Mouse (Mus musculus) heart, embryonic 12.5 days (tissue): Measurements from ENCODE around the gene Rnf4. TPM values are rescaled to one million over a fixed set of nuclear protein-coding genes. Genes with fewer than 3 reads are reported as not detected.

Source experiments
- ATAC-seq: fragments of 200-750 bp; cut with Nextera tagmentation; 2 replicates; pipeline ENCODE4 v1.8.0; 2017; ENCODE audit warnings: moderate TSS enrichment, moderate library complexity; ENCODE audit not compliant: insufficient number of reproducible peaks, low FRiP score
- H3K27ac ChIP-seq: fragments of 300-500 bp; sonication (generic); 2 replicates; pipeline ENCODE4 v1.5.1; 2016; ENCODE audit warnings: mild to moderate bottlenecking, moderate library complexity; ENCODE audit not compliant: poor library complexity, severe bottlenecking
- H3K27me3 ChIP-seq: fragments of 300-500 bp; sonication (generic); replicated peaks from 2 replicates; pipeline ENCODE4 v1.6.1; 2016; ENCODE audit warnings: mild to moderate bottlenecking, moderate library complexity
- H3K36me3 ChIP-seq: fragments of 300-500 bp; sonication (generic); 2 replicates; pipeline ENCODE4 v1.6.1; 2016; ENCODE audit warnings: mild to moderate bottlenecking, moderate library complexity
- H3K4me1 ChIP-seq: fragments of 300-500 bp; sonication (generic); replicated peaks from 2 replicates; pipeline ENCODE4 v1.6.1; 2016; ENCODE audit warnings: mild to moderate bottlenecking
- H3K4me2 ChIP-seq: fragments of 300-500 bp; sonication (generic); 2 replicates; pipeline ENCODE4 v1.6.1; 2016; ENCODE audit warnings: mild to moderate bottlenecking, moderate library complexity
- H3K4me3 ChIP-seq: fragments of 300-500 bp; sonication (generic); 2 replicates; pipeline ENCODE4 v1.5.1; 2016; ENCODE audit warnings: mild to moderate bottlenecking
- H3K9ac ChIP-seq: fragments of 300-500 bp; sonication (generic); 2 replicates; pipeline ENCODE4 v1.6.1; 2016; ENCODE audit warnings: mild to moderate bottlenecking, moderate library complexity
- H3K9me3 ChIP-seq: fragments of 300-500 bp; sonication (generic); replicated peaks from 2 replicates; pipeline ENCODE4 v1.6.1; 2016; ENCODE audit warnings: mild to moderate bottlenecking, moderate library complexity
- WGBS: fragments of 180-500 bp; shearing (Covaris S2); methylation state at CpG from one replicate; pipeline ENCODE4 v1.1.7; 2016; 5-methylcytosine and 5-hydroxymethylcytosine counted together
- polyA plus RNA-seq: library from polyadenylated mRNA; unstranded; fragments of >200 nt; fragmentation: Nextera tagmentation; extraction: Ambion mirVana; gene quantifications from 2 replicates; pipeline ENCODE4 v1.2.1, GENCODE M21; 2016

The Rnf4 gene
- polyA plus RNA-seq, 1 experiment from 2014 or later, result 125 TPM

DNA sequence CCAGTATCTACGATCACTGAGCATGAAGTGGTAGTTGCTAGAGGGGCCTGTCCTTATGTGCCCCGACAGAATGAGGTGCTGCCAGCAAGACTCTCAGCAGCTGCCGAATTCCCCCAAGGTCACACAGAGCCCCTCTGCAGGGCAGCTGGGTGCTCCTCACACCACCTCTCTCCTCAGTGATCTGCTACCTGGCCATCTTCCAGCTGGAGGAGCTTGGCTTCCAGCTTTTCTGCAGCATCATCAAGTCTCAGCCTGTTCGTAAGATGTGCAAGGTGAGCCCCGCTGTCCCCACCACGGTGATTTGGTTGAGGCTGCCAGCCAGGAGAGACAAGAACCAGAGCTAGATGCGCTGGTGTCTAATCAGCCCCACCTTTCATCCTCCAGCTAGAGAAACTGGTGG lies 33.7 kb upstream of the Rnf4 start:
- Histone ChIP-seq H3K4me2 (no peak overlapping the region), H3K9ac (no peak overlapping the region), H3K27me3 (peaks cover 22% of the 10 kb centered on the region; the same call in 1 of the 2 replicates), H3K36me3 (no peaks in the 10 kb centered on the region), H3K9me3 (no peaks in the 10 kb centered on the region), H3K4me1 (peaks cover 4% of the 10 kb centered on the region; the same call in 1 of the 2 replicates), H3K27ac (no peak overlapping the region), H3K4me3 (no peak overlapping the region)
- ATAC-seq, result no peak
- 62% methylated on average over 7 of the region's 7 CpGs for WGBS

DNA sequence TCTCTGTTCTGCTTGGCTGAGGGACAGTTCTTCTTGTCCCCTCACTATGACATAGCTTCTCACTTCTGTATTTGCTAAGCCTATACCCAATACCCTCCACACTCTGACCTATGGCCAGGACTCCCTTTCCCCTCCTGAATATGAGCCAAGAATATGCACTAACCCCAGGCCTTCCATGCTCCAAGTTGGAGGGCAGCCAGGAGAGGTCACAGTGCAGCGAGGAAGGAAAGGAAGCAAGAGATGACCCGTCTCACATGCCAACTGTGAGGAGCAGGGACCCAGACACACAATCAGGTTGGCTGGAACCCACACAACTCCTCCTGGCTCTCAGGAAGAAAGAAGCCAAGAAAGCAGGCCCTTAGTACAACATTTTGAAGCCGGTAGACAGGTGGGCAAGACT lies 27.1 kb upstream of the Rnf4 start:
- ATAC-seq, result no peak
- 56% methylated on average over 3 of the region's 3 CpGs for WGBS
- H3K27ac ChIP-seq, result no peak overlapping the region

DNA sequence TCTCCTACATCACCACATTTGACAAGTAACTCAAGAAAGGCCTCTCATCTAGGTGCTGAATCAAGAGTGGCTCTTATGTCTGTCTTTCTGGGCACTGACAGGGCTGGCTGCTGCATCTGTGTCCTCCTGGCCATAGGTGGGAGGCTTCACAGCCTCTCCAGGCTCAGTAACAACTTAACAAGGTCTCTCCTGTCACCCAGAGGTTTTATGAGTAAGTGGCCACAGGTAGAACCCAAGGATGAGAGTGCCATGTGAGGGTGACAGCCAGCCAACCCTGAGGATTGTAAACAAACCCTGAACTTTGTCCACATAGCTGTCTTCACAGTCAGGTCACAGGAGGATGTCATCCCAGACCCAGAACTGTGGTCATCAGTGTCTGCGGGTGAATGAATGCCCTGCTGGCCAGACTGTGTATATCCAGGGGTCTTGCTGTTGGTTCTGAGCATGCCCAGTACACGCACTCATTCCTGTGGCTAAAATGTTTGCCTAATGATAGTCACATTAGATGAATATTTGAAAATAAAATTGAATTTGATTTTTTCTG lies 16.5 kb upstream of the Rnf4 start:
- Histone ChIP-seq H3K4me1 (no peaks in the 10 kb centered on the region), H3K9me3 (no peaks in the 10 kb centered on the region), H3K9ac (no peak overlapping the region), H3K27ac (no peak overlapping the region), H3K4me3 (no peak overlapping the region), H3K36me3 (no peaks in the 10 kb centered on the region), H3K27me3 (no peaks in the 10 kb centered on the region), H3K4me2 (no peak overlapping the region)
- no peak for ATAC-seq
- 62% methylated on average over 2 of the region's 2 CpGs for WGBS

More for the DNA sequence above, 27.1 kb upstream of the Rnf4 start:
- Histone ChIP-seq H3K36me3 (no peaks in the 10 kb centered on the region), H3K4me1 (no peaks in the 10 kb centered on the region), H3K27me3 (peaks cover 13% of the 10 kb centered on the region; the same call in 1 of the 2 replicates), H3K4me3 (no peak overlapping the region), H3K9ac (no peak overlapping the region), H3K4me2 (no peak overlapping the region), H3K9me3 (no peaks in the 10 kb centered on the region)

DNA sequence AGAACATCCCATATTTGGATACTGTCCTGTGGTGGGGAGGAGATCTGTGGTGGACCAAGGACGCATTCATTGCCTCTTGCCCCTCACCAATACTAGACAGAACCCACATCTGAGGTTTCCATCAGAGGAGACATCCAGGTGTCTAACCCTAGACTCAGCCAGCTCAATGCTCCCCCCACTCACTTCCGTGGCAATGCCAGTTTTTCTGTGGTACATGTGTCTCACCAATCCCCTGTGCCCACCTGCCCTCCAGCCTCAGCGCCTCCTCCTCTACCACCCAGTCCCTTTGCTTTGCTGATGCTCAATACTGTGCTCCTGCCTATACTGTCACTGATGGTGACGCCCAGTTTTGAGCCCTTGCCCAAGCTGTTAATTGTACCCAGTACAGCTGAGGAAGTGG lies 14.9 kb upstream of the Rnf4 start:
- Histone ChIP-seq H3K27ac (no peak overlapping the region), H3K27me3 (no peaks in the 10 kb centered on the region), H3K4me1 (peaks cover 2% of the 10 kb centered on the region), H3K36me3 (no peaks in the 10 kb centered on the region), H3K4me3 (no peak overlapping the region), H3K4me2 (no peak overlapping the region), H3K9ac (no peak overlapping the region), H3K9me3 (no peaks in the 10 kb centered on the region)
- WGBS, result 79% methylated on average over 4 of the region's 4 CpGs
- ATAC-seq, result no peak

DNA sequence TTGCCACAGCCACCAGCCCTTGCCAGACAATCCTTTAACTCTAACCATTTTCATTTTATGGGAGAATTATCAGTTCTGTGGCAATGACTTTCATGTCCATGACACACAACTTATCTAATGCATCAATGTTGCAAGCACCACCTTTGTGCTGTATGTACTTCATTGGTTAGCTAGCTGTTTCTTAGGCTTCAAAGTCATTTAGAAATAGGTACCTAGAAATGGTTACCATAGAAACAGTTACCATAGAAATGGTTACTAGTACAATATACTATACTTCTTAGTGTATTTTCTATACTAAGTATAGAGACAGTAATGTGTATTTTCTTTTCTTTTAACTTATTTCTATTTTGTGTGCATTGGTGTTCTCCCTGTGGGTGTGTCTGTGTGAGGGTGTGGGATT lies 10.8 kb upstream of the Rnf4 start:
- H3K27me3 ChIP-seq, result no peaks in the 10 kb centered on the region
- H3K36me3 ChIP-seq, result no peaks in the 10 kb centered on the region
- H3K27ac ChIP-seq, result no peak overlapping the region
- ATAC-seq, result no peak
- H3K9me3 ChIP-seq, result no peaks in the 10 kb centered on the region
- H3K4me2 ChIP-seq, result no peak overlapping the region
- no peak overlapping the region for H3K9ac ChIP-seq
- peaks cover 12% of the 10 kb centered on the region for H3K4me1 ChIP-seq
- no peak overlapping the region for H3K4me3 ChIP-seq

DNA sequence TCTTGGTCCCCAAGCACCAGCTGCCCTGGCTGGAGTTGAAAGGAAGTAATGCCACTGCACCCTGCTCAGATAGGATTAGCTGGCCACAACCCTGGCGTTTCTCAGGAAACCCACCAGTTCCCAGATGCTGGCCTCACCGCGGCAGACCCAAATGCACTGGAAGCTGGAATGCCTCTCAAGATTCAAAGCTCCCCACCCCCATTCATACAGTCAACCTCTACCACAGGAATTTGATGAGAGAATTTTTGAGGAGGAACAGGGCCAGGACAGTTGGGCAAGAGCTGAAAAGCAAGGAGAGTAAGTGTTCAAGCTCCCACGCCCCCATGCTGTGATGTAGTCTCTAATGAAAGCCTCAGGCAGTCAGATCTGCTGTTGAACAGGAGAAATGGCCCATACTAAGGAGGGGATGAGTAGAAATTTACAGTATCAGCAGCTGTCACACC lies 9.8 kb upstream of the Rnf4 start:
- H3K27ac ChIP-seq, result no peak overlapping the region
- peak overlapping the region; percentile 67 for H3K4me2 ChIP-seq
- no peaks in the 10 kb centered on the region for H3K9me3 ChIP-seq
- H3K9ac ChIP-seq, result no peak overlapping the region
- H3K4me1 ChIP-seq, result peaks cover 12% of the 10 kb centered on the region
- H3K27me3 ChIP-seq, result no peaks in the 10 kb centered on the region
- H3K4me3 ChIP-seq, result no peak overlapping the region
- no peaks in the 10 kb centered on the region for H3K36me3 ChIP-seq
- no peak for ATAC-seq
- 21% methylated on average over 4 of the region's 4 CpGs for WGBS

DNA sequence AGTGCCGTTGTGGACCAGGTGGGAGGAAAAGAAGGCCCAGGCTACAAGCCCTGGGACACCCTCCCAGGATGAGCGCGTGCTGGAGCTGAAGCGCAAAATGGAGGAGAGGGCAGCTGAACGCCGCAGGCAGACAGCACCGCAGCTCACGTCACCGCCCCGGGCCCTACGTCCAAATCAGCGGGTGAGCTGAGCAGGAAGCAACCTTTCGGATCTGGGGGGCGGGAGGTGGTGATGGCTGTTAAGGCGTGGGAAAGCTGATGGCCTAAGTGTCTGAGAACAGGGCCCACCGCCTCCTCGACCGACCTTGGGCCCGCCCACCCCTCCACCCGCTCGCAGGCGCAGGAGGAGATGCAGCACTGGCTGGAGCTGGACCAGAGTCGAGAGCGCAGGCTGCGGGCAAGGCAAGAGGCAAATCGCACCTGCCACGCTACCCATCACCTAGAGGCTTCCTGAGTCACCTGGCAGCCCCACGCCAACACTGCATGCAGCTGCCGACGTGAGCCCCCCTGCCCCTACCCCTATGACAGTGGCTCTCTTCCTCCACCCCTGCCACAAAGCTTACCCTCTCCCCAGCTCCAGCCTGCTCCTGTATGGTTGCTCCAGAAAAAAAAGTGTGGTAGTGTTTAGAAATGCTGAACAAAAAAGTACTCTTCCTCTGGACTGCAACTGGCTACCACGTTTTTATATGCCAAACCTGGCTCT lies 9.1 kb upstream of the Rnf4 start:
- Histone ChIP-seq H3K27me3 (no peaks in the 10 kb centered on the region), H3K36me3 (no peaks in the 10 kb centered on the region), H3K27ac (no peak overlapping the region), H3K4me3 (peak overlapping the region; percentile 31), H3K9ac (peak overlapping the region; percentile 59), H3K9me3 (no peaks in the 10 kb centered on the region), H3K4me2 (peak overlapping the region; percentile 67), H3K4me1 (peaks cover 12% of the 10 kb centered on the region)
- peak; percentile 53; the same call in 1 of the 2 replicates for ATAC-seq
- WGBS, result 11% methylated on average over 31 of the region's 31 CpGs

DNA sequence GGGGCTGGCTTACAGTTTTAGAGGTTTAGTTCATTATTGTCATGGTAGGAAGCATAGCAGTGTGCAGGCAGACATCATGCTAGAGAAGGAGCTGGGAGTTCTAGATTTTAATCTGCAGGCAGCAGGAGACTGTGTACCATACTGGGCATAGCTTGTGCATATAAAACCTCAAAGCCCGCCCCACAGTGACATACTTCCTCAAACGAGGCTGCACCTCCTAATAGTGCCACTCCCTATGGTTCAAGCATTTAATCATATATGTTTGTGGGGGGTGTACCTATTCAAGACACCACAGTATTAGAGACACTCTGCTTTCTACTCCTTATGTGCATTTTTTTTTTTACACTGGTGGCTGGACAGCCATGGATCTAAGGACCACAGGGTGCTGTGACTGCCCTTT lies 6.0 kb upstream of the Rnf4 start:
- Histone ChIP-seq H3K4me1 (peaks cover 12% of the 10 kb centered on the region), H3K4me3 (no peak overlapping the region), H3K27ac (no peak overlapping the region), H3K4me2 (no peak overlapping the region), H3K27me3 (no peaks in the 10 kb centered on the region), H3K9ac (no peak overlapping the region), H3K9me3 (no peaks in the 10 kb centered on the region), H3K36me3 (no peaks in the 10 kb centered on the region)
- 81% methylated on average over 2 of the region's 2 CpGs for WGBS
- ATAC-seq, result no peak

DNA sequence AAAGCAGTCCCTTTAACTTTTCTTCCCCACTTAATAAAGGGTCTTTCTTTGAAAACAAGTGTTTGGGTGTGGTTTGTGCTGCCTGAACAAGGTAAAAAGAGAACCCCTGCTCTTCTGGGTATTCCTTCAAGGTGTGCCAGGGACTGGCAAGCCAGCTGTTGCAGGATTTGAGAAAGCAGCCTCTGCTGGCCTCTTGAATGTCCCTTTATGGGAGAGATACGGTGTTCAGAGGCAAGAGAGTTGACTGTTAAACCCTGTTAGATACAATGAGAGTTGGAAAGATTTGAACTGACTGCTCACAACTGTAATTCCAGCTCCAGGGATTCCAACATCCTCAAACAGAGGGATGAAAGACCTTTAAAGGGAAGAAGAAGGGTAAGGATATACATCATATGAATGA lies 2.0 kb upstream of the Rnf4 start:
- WGBS, result 81% methylated on average over 1 of the region's 1 CpGs

DNA sequence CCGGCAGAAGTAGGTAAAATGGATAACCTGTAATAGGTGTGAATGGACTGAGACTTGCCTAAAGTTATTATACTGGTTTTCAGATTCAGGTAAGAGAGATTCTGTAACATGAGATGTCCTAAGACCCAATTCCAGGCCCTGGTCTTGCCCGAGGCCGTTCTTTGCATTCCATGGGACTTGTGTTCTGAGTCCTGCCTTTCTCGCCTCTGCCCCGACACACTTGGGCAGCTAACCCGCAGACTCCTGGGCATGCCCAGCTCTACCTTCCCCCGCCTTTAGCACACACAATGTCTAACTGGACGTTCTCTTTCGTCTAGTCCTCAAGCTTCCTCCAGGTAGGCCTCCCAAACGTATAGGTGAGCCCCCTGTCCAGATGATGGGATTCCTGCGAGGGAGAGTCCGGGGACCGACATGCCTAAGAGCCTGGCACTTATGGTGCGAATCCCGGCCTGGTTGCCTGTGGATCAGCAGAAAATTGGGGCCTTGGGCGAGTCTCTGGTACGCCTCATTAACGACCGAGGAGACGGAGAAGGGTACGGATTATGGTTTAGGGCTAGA lies 471 bp upstream of the Rnf4 start:
- WGBS, result 1% methylated on average over 21 of the region's 21 CpGs
- Histone ChIP-seq H3K27ac (peak overlapping the region; percentile 86), H3K27me3 (no peaks in the 10 kb centered on the region), H3K9ac (peak overlapping the region; percentile 81), H3K36me3 (peaks cover 10% of the 10 kb centered on the region), H3K4me2 (peak overlapping the region; percentile 71), H3K4me1 (peaks cover 21% of the 10 kb centered on the region), H3K9me3 (no peaks in the 10 kb centered on the region), H3K4me3 (peak overlapping the region; percentile 99)
- ATAC-seq, result peak; percentile 64

More for the DNA sequence above, 2.0 kb upstream of the Rnf4 start:
- H3K9me3 ChIP-seq, result no peaks in the 10 kb centered on the region
- peaks cover 15% of the 10 kb centered on the region for H3K4me1 ChIP-seq
- no peak overlapping the region for H3K4me2 ChIP-seq
- no peaks in the 10 kb centered on the region for H3K27me3 ChIP-seq
- no peak overlapping the region for H3K27ac ChIP-seq
- H3K9ac ChIP-seq, result no peak overlapping the region
- no peak overlapping the region for H3K4me3 ChIP-seq
- peaks cover 7% of the 10 kb centered on the region for H3K36me3 ChIP-seq
- ATAC-seq, result no peak

DNA sequence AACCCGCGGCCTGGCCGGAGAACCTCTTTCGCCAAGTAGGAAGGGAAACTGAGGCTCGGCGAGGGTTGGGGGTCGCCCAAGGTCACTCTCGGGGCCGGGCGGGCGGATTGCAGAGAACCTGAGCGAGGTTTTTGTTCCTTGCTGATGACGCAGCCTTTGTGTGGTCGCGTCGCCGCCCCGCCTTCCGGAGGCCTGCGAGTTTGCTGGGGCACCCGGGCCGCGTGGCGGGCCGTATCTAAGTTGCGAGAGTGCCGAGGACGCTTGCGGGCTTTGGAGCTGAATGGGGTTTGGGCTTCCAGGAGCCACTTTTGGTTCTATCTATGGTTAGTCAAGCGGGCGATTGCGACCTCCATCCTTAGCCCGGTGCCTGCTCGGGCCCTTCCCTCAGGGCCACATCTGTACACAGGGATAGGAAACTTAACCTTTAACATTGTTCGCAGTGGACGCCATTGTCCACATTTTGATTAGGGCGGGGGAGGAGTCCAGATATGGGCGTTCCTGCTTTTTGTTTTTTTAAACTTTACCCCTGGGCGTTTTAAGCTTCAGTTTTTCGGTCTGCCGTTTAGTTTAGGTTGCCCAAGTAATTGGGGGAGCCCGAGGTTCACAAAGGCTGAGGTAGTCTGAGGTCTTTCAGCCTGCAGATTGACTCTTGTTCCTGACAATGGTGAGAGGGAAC lies 824 bp downstream of the Rnf4 start:
- under 1% methylated on average over 42 of the region's 42 CpGs for WGBS
- ATAC-seq, result peak; percentile 75
- H3K4me3 ChIP-seq, result peak overlapping the region; percentile 99
- H3K27me3 ChIP-seq, result no peaks in the 10 kb centered on the region
- H3K9me3 ChIP-seq, result no peaks in the 10 kb centered on the region
- peaks cover 22% of the 10 kb centered on the region for H3K4me1 ChIP-seq
- peaks cover 10% of the 10 kb centered on the region for H3K36me3 ChIP-seq
- H3K27ac ChIP-seq, result peak overlapping the region; percentile 98
- H3K9ac ChIP-seq, result peak overlapping the region; percentile 99
- H3K4me2 ChIP-seq, result peak overlapping the region; percentile 96
